Mouse (Mus musculus): ENCODE data around the gene Syn2.

GRCm38 (mm10) chr6:115232562-115232961 is 97.9 kb downstream of the Syn2 start:
- TF ChIP-seq CTCF (IDR thresholded peaks at IDR 0.05; ENCODE audit: borderline replicate concordance, extremely low read depth, insufficient read depth, insufficient read length), result no peak
- no peak for TF ChIP-seq POLR2A (IDR thresholded peaks at IDR 0.05; ENCODE audit: borderline replicate concordance, extremely low read depth, insufficient read depth, insufficient read length, poor library complexity, severe bottlenecking)
